Mouse (Mus musculus): ENCODE results near the gene Mast2. TPM values are rescaled to one million over a fixed set of nuclear protein-coding genes. Genes with fewer than 3 reads are reported as not detected.

Mast2 gene
- polyA plus RNA-seq, 1 experiment from 2014 or later: 21.7 TPM

- Histone ChIP-seq H3K9ac (no peak overlapping the region), H3K4me1 (no peaks in the 10 kb centered on the region), H3K9me3 (no peaks in the 10 kb centered on the region), H3K27ac (no peak overlapping the region), H3K36me3 (no peaks in the 10 kb centered on the region), H3K4me2 (replicated peaks) (peak overlapping the region; percentile 22; the same call in 1 of the 2 replicates), H3K4me3 (no peak overlapping the region), H3K27me3 (no peaks in the 10 kb centered on the region)
- WGBS: 62% methylated on average over 7 of the region's 7 CpGs
- no peak for ATAC-seq (ENCODE audit: insufficient number of reproducible peaks, insufficient read depth, low FRiP score, low TSS enrichment)
Observed at GRCm38 (mm10) chr4:116405276-116405954, 58.6 kb downstream of the Mast2 start.

GRCm38 (mm10) chr4:116403884-116404283 is 60.1 kb downstream of the Mast2 start:
- no peak overlapping the region for H3K4me2 ChIP-seq (replicated peaks)
- no peak overlapping the region for H3K9ac ChIP-seq
- H3K27me3 ChIP-seq: no peaks in the 10 kb centered on the region
- 82% methylated on average over 2 of the region's 2 CpGs for WGBS
- H3K4me1 ChIP-seq: no peaks in the 10 kb centered on the region
- H3K9me3 ChIP-seq: no peaks in the 10 kb centered on the region
- no peak for ATAC-seq (ENCODE audit: insufficient number of reproducible peaks, insufficient read depth, low FRiP score, low TSS enrichment)
- no peaks in the 10 kb centered on the region for H3K36me3 ChIP-seq
- no peak overlapping the region for H3K27ac ChIP-seq
- H3K4me3 ChIP-seq: no peak overlapping the region

GRCm38 (mm10) chr4:116402708-116403107 is 61.3 kb downstream of the Mast2 start:
- Histone ChIP-seq H3K4me3 (no peak overlapping the region), H3K4me2 (replicated peaks) (no peak overlapping the region), H3K9ac (no peak overlapping the region), H3K36me3 (no peaks in the 10 kb centered on the region), H3K27ac (no peak overlapping the region), H3K9me3 (no peaks in the 10 kb centered on the region), H3K4me1 (no peaks in the 10 kb centered on the region), H3K27me3 (no peaks in the 10 kb centered on the region)
- 81% methylated on average over 1 of the region's 1 CpGs for WGBS
- no peak for ATAC-seq (ENCODE audit: insufficient number of reproducible peaks, insufficient read depth, low FRiP score, low TSS enrichment)

GRCm38 (mm10) chr4:116398051-116398450 is 65.9 kb downstream of the Mast2 start:
- 30% methylated on average over 1 of the region's 1 CpGs for WGBS
- Histone ChIP-seq H3K27ac (no peak overlapping the region), H3K36me3 (no peaks in the 10 kb centered on the region), H3K27me3 (no peaks in the 10 kb centered on the region), H3K4me1 (no peaks in the 10 kb centered on the region), H3K9me3 (no peaks in the 10 kb centered on the region), H3K9ac (no peak overlapping the region), H3K4me3 (no peak overlapping the region), H3K4me2 (replicated peaks) (no peak overlapping the region)
- no peak for ATAC-seq (ENCODE audit: insufficient number of reproducible peaks, insufficient read depth, low FRiP score, low TSS enrichment)

GRCm38 (mm10) chr4:116377973-116378667 is 85.9 kb downstream of the Mast2 start:
- no peak overlapping the region for H3K9ac ChIP-seq
- WGBS: 79% methylated on average over 2 of the region's 2 CpGs
- no peaks in the 10 kb centered on the region for H3K4me1 ChIP-seq
- H3K36me3 ChIP-seq: no peaks in the 10 kb centered on the region
- H3K27me3 ChIP-seq: no peaks in the 10 kb centered on the region
- ATAC-seq (ENCODE audit: insufficient number of reproducible peaks, insufficient read depth, low FRiP score, low TSS enrichment): no peak
- no peak overlapping the region for H3K4me2 ChIP-seq (replicated peaks)
- H3K9me3 ChIP-seq: no peaks in the 10 kb centered on the region
- no peak overlapping the region for H3K4me3 ChIP-seq
- no peak overlapping the region for H3K27ac ChIP-seq

- H3K4me2 ChIP-seq (replicated peaks): no peak overlapping the region
- H3K27me3 ChIP-seq: no peaks in the 10 kb centered on the region
- ATAC-seq (ENCODE audit: insufficient number of reproducible peaks, insufficient read depth, low FRiP score, low TSS enrichment): no peak
- H3K9ac ChIP-seq: no peak overlapping the region
- H3K4me3 ChIP-seq: no peak overlapping the region
- WGBS: 72% methylated on average over 1 of the region's 1 CpGs
- H3K27ac ChIP-seq: no peak overlapping the region
- H3K4me1 ChIP-seq: no peaks in the 10 kb centered on the region
- no peaks in the 10 kb centered on the region for H3K36me3 ChIP-seq
- no peaks in the 10 kb centered on the region for H3K9me3 ChIP-seq
Observed at GRCm38 (mm10) chr4:116371676-116372075, 92.3 kb downstream of the Mast2 start.

- no peak for ATAC-seq (ENCODE audit: insufficient number of reproducible peaks, insufficient read depth, low FRiP score, low TSS enrichment)
- no peaks in the 10 kb centered on the region for H3K4me1 ChIP-seq
Observed at GRCm38 (mm10) chr4:116358099-116358498, 105.9 kb downstream of the Mast2 start.

GRCm38 (mm10) chr4:116352919-116353318 is 111.1 kb downstream of the Mast2 start:
- no peak for ATAC-seq (ENCODE audit: insufficient number of reproducible peaks, insufficient read depth, low FRiP score, low TSS enrichment)
- Histone ChIP-seq H3K4me2 (replicated peaks) (no peak overlapping the region), H3K27ac (no peak overlapping the region), H3K27me3 (no peaks in the 10 kb centered on the region), H3K9ac (no peak overlapping the region), H3K36me3 (0 out of 2 replicates have a peak, but pooled peaks cover 2% of the 10 kb centered on the region), H3K4me3 (no peak overlapping the region), H3K4me1 (no peaks in the 10 kb centered on the region), H3K9me3 (no peaks in the 10 kb centered on the region)
- WGBS: 86% methylated on average over 3 of the region's 3 CpGs

More at GRCm38 (mm10) chr4:116358099-116358498, 105.9 kb downstream of the Mast2 start:
- Histone ChIP-seq H3K4me2 (replicated peaks) (no peak overlapping the region), H3K36me3 (no peaks in the 10 kb centered on the region), H3K9ac (no peak overlapping the region), H3K27ac (no peak overlapping the region), H3K4me3 (no peak overlapping the region), H3K9me3 (no peaks in the 10 kb centered on the region), H3K27me3 (no peaks in the 10 kb centered on the region)
- 100% methylated on average over 1 of the region's 1 CpGs for WGBS

- H3K27me3 ChIP-seq: no peaks in the 10 kb centered on the region
Observed at GRCm38 (mm10) chr4:116352496-116352895, 111.5 kb downstream of the Mast2 start.

GRCm38 (mm10) chr4:116342119-116342518 is 121.9 kb downstream of the Mast2 start:
- Histone ChIP-seq H3K9ac (no peak overlapping the region), H3K27ac (no peak overlapping the region), H3K27me3 (no peaks in the 10 kb centered on the region), H3K4me3 (no peak overlapping the region), H3K9me3 (no peaks in the 10 kb centered on the region), H3K4me2 (replicated peaks) (no peak overlapping the region), H3K36me3 (no peaks in the 10 kb centered on the region), H3K4me1 (no peaks in the 10 kb centered on the region)
- ATAC-seq (ENCODE audit: insufficient number of reproducible peaks, insufficient read depth, low FRiP score, low TSS enrichment): no peak

More at GRCm38 (mm10) chr4:116352496-116352895, 111.5 kb downstream of the Mast2 start:
- no peak overlapping the region for H3K9ac ChIP-seq
- H3K4me2 ChIP-seq (replicated peaks): no peak overlapping the region
- H3K9me3 ChIP-seq: no peaks in the 10 kb centered on the region
- H3K27ac ChIP-seq: no peak overlapping the region
- no peak for ATAC-seq (ENCODE audit: insufficient number of reproducible peaks, insufficient read depth, low FRiP score, low TSS enrichment)
- no peak overlapping the region for H3K4me3 ChIP-seq
- no peaks in the 10 kb centered on the region for H3K4me1 ChIP-seq
- H3K36me3 ChIP-seq: 0 out of 2 replicates have a peak, but pooled peaks cover 2% of the 10 kb centered on the region
- WGBS: 92% methylated on average over 3 of the region's 3 CpGs

- no peak for ATAC-seq (ENCODE audit: insufficient number of reproducible peaks, insufficient read depth, low FRiP score, low TSS enrichment)
- 89% methylated on average over 1 of the region's 1 CpGs for WGBS
- Histone ChIP-seq H3K9ac (no peak overlapping the region), H3K36me3 (no peaks in the 10 kb centered on the region), H3K4me1 (no peaks in the 10 kb centered on the region), H3K9me3 (no peaks in the 10 kb centered on the region), H3K27me3 (no peaks in the 10 kb centered on the region), H3K4me3 (no peak overlapping the region), H3K4me2 (replicated peaks) (no peak overlapping the region), H3K27ac (no peak overlapping the region)
Observed at GRCm38 (mm10) chr4:116336294-116336693, 127.7 kb downstream of the Mast2 start.

- Histone ChIP-seq H3K36me3 (peaks cover 17% of the 10 kb centered on the region), H3K4me1 (no peaks in the 10 kb centered on the region), H3K9ac (no peak overlapping the region), H3K9me3 (no peaks in the 10 kb centered on the region), H3K27ac (no peak overlapping the region), H3K4me2 (replicated peaks) (no peak overlapping the region), H3K4me3 (no peak overlapping the region), H3K27me3 (no peaks in the 10 kb centered on the region)
- no peak for ATAC-seq (ENCODE audit: insufficient number of reproducible peaks, insufficient read depth, low FRiP score, low TSS enrichment)
- 95% methylated on average over 3 of the region's 3 CpGs for WGBS
Observed at GRCm38 (mm10) chr4:116329256-116329655, 134.7 kb downstream of the Mast2 start.

Measured in embryonic facial prominence, embryonic 12.5 days (tissue).